Mouse (Mus musculus) cerebellum, postnatal 10 days (tissue): ENCODE measurements at regions not wholly inside any gene's neighbourhood (a gene's known extent, or its start where the extent isn't known, plus 50 kb on each side); places are given as distances from the start of the nearest gene placed in this dataset.

ENCODE experiments used
- DNase-seq, 2 experiments: peaks; one replicate each; pipeline ENCODE4 v3.0.0; 2021; ENCODE audit warnings: mixed read lengths in 2 of 2

DNA sequence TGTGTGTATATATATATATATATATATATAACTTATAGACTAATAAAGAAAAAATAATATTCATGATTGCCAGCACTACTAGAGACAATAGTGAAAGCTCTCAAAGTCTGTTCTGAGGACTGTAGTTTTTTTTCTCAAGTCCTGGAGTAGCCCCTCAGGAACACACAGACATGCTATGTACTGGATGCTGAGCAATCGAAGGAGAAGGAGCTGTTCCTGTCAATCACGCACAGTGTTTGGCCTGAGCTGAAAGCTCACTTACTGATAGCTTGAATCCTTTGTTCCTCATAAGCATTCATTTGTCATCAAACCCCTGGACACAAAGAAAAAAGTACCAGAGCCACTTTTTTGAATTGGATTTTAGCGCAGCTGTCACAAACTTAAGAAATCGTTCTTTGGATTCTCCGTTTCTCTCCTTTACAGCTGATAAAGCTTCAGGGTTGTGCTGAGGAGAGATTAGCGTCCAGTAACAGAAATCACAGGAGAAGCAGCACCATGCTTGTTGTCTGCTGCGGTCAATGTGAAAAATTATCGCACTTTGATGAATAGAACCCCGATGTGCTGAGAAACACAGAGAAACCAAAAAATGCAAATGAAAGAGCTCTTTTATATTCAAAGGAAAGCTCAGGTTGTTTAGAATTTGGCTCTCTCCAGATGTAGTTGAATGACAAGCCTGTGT, 702.2 kb upstream of the Tyrp1 start:
- DNase-seq, result no peak

DNA sequence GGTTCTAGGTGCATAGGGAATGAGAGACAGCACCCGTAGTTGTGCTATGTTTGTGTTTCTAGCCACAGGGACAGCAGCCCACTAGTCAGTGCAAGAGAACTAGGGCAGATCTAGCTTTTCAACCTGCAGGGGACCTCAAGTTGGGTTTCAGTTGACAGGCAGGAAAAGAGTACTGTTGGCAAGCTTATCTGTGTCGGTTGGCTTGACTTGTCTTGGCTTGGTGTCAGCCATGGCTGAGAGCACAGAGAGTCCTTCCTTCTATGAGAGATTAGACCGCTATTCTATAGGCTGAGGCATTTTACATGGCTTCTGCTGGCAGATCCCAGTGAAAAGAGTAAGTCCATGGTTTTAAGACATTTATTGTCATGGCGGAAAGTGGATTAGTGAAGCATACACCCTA, 693.7 kb upstream of the Tyrp1 start:
- DNase-seq, result peak; percentile 70 to 82

DNA sequence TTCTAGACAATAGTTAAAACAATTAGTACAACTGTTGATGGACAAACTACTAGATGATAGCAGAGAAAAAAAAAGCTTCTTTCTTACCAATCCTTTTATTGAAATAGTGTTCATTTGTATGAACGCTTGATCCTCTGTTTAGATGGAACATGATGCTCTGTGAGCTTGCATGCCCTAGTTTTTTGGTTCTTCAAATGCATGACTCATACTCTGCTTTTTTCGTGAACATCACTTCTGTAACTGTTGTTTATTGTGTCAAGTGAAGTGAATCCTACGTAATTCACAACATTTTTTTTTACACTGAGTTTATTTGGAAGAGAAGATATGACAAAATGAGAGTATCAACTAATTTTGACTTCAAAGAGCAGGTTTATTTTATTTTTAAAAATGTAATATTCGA, 674.1 kb upstream of the Tyrp1 start:
- no peak for DNase-seq

DNA sequence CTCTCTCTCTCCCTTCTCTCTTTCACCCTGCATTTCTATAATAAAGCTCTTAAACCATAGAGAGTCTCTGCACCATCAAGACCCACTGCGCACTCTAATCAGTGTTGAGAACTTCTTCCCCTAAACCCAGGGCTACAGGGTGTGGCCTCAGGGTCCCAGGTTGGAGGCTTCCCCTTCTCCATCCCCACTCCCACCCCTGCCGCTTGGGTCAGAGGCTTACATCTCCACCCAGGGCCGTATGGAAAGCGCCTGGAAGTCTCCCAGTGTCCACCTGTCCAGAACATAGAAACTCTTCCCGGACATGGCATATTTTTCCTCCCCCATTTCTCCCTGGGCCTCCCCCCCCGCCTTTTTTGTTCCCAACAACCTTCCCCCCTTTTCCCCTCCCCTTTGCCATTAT, 660.7 kb upstream of the Tyrp1 start:
- no peak for DNase-seq

DNA sequence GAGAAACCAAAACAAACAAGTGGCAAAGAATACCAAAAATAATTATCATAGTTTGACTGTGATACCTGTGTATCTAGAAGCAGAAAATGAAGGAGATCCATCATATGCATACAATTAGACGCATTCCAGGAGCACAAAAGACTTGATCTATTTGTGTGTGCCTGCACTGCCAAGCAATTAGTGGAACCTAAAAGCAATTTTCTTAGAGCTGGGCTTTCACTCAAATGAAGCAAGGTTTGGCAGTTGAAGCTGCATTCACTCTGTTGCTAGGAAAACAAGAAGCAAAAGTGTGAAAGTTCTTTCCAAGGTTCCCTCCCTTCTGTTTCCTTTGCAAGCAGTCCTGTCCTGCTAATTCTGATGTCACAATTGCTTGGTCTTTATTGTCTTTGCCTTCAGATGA, 631.7 kb upstream of the Tyrp1 start:
- DNase-seq, result no peak

DNA sequence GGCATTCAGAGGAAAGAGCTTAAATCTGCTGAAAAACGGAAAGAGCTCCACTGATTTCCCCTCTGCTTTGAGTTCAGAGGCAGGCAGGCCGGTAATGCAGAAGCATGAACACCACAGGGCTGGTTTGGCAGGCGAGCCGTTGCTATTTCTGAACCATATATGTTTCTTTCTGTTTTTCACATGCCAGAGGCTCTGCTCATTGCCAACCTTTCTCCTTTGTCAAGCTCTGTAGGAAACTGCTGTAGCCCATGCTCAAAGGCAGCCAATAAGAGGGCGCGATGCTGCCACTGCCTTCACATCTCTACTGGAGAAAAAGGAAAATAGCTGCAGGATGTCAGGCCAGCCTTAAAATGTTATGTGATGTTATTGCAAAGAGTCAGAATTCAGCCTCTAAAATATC, 630.0 kb upstream of the Tyrp1 start:
- DNase-seq, result peak; percentile 58 to 67

DNA sequence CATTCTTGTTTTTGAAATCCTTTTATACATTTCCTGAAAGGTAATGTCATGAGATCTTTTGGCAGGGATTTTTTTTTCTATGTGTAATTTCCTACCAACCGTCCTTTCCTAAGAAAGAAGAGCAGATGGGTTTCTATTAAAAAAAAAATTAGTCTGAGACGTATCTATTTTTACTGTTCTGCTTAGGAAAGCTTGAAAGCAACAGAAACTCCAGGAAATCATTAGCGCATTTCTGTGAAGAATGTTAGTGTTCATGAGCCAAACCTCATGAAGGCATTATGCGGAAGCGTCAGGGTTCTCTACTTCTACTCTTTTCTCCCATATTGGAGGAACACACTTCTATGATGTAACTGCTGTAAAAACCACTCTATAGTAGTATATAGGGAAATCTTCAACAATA, 629.5 kb upstream of the Tyrp1 start:
- no peak for DNase-seq
